Mouse (Mus musculus): ENCODE data around the gene Cat. TPM values are rescaled to one million over a fixed set of nuclear protein-coding genes. Genes with fewer than 3 reads are reported as not detected.

Gene Cat
- 205 and 239 TPM in 2 replicates for polyA plus RNA-seq (2015; fragmentation: Nextera tagmentation; extraction: Ambion mirVana)

DNA sequence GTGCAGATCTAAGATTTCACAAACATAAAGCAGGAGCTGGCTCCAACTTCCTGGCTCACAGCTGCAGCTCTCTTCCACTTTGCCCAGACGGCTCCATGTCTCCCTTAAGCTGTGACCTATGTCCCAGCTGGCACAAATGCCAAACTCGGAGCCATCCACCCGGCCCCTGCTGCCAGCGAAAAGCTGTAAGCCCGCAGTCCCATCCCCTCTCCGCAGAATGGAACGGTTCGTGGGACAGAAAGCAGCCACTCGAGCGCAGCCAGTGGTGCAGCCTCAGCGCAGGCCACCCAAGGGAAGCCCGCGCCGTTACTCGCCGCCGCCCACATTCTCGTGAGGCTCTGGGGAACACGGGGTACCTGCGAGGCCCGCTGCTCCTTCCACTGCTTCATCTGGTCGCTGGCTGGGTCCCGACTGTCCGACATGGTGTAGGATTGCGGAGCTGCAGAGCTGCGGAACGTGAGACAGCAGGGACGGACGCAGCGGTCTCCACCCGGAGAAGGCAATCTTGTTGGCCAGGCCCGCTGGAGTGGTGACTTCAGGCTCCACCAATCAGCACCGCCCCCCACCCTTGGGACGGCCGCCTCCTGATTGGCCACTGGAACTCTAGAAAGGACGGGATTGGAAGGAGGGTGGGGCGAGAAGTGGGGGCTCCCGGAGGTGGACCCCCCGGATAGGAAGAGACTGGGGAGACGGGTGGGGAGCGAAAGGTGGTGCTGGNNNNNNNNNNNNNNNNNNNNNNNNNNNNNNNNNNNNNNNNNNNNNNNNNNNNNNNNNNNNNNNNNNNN is at the start of gene Cat:
Gene Cat (minus strand): TSS at position 544 of the 785 bp plus-strand sequence.
- peak within 1 kb of the TSS; percentile 78 for H3K4me3 ChIP-seq (replicated peaks)
- H3K27ac ChIP-seq (replicated peaks), result peak within 1 kb of the TSS; percentile 98
- peak; percentile 88 for ATAC-seq (ENCODE audit: insufficient read depth)
- no peaks in the 10 kb centered on the region for H3K27me3 ChIP-seq
- H3K9ac ChIP-seq, result peak within 1 kb of the TSS; percentile 93
- peaks cover 46% of the 10 kb centered on the region for H3K4me1 ChIP-seq (replicated peaks)
- peak within 1 kb of the TSS; percentile 89 for H3K4me2 ChIP-seq
- peaks cover 24% of the 10 kb centered on the region for H3K36me3 ChIP-seq (replicated peaks)
- no peaks in the 10 kb centered on the region for H3K9me3 ChIP-seq (replicated peaks)
- under 1% methylated on average over 41 of the region's 41 CpGs for WGBS (ENCODE audit: insufficient replicate concordance)

DNA sequence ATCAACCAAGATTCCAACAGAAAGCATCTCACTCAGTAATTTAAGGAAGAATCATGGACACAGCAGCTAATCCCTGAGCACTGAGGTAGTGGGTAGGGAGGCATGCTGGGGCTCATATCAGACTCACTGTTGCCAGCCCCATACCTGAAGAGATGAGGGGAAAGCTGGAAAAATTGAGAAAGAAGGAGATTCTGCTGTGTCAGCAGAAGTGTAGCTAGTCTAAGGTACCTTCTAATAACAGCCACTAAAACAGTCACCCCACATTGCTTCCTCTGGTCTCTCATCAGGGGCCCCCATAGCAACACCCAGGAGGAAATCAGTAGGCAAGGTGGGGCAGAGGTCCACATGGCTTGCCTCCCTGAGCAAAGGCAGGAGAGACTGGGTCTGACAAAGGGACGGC is 40.6 kb upstream of the Cat start:
- H3K4me2 ChIP-seq, result no peak overlapping the region
- no peak overlapping the region for H3K4me3 ChIP-seq (replicated peaks)
- H3K4me1 ChIP-seq (replicated peaks), result no peaks in the 10 kb centered on the region
- no peak overlapping the region for H3K27ac ChIP-seq (replicated peaks)
- no peaks in the 10 kb centered on the region for H3K27me3 ChIP-seq
- ATAC-seq (ENCODE audit: insufficient read depth), result no peak
- WGBS (ENCODE audit: insufficient replicate concordance), result 68% methylated on average over 1 of the region's 1 CpGs
- no peak overlapping the region for H3K9ac ChIP-seq
- no peaks in the 10 kb centered on the region for H3K36me3 ChIP-seq (replicated peaks)
- H3K9me3 ChIP-seq (replicated peaks), result no peaks in the 10 kb centered on the region

DNA sequence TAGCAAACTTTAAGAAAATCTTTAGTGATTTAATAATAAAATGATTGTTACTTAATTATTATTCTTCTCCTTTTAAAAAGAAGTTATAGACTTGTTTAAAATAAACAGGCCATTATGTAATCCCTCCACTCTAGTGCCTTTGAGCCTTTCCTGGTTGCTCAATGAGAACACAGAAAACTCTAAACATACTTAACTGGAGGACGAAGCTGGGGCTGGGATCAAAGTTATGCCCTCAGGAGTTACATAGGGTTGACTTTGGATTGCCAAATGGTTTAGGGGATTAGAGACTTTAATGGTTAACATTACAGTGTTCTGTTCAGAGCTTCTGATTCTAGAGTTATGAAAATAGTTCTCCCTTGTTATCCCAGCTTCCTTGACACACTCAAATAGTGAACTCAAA is 31.5 kb upstream of the Cat start:
- Histone ChIP-seq H3K4me2 (no peak overlapping the region), H3K9me3 (replicated peaks) (no peaks in the 10 kb centered on the region), H3K4me3 (replicated peaks) (no peak overlapping the region), H3K27ac (replicated peaks) (no peak overlapping the region), H3K36me3 (replicated peaks) (no peaks in the 10 kb centered on the region), H3K27me3 (no peaks in the 10 kb centered on the region), H3K4me1 (replicated peaks) (no peaks in the 10 kb centered on the region), H3K9ac (no peak overlapping the region)
- ATAC-seq (ENCODE audit: insufficient read depth), result no peak
- 35% methylated on average over 1 of the region's 1 CpGs for WGBS (ENCODE audit: insufficient replicate concordance)

DNA sequence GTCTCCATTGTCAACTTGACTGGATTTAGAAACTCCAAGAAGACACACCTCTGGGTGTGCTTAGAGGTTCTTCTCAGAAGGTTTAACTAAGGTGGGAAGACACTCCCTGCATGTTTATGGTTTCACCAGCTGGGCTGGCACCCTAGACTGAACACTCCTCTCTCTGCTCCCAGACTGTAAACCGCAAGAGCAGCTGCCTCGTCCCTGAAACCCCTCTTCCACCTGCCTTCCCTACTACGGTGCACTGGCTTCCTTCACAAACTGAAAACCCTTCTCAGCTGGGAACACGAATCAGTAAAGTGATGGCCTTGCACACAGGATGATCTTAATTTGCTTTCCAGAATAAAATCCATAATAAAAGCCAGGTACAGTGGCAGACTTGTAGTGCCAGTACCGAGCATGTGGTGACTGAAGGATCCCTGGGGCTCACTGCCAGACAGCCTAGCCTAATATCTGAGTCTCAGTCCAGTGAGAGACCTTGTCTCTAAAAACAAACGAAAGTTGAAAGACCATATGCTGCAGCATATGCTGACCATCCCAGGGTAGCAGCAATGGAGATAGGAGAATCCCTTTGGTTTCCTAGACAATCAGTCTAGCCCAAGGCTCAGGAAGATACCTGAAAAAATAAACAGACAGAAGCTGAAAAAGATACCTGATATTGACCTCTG is 30.7 kb upstream of the Cat start:
- Histone ChIP-seq H3K27me3 (no peaks in the 10 kb centered on the region), H3K9me3 (replicated peaks) (no peaks in the 10 kb centered on the region), H3K36me3 (replicated peaks) (no peaks in the 10 kb centered on the region), H3K4me2 (no peak overlapping the region), H3K27ac (replicated peaks) (no peak overlapping the region), H3K4me3 (replicated peaks) (no peak overlapping the region), H3K9ac (no peak overlapping the region), H3K4me1 (replicated peaks) (no peaks in the 10 kb centered on the region)
- no peak for ATAC-seq (ENCODE audit: insufficient read depth)
- 53% methylated on average over 6 of the region's 6 CpGs for WGBS (ENCODE audit: insufficient replicate concordance)

DNA sequence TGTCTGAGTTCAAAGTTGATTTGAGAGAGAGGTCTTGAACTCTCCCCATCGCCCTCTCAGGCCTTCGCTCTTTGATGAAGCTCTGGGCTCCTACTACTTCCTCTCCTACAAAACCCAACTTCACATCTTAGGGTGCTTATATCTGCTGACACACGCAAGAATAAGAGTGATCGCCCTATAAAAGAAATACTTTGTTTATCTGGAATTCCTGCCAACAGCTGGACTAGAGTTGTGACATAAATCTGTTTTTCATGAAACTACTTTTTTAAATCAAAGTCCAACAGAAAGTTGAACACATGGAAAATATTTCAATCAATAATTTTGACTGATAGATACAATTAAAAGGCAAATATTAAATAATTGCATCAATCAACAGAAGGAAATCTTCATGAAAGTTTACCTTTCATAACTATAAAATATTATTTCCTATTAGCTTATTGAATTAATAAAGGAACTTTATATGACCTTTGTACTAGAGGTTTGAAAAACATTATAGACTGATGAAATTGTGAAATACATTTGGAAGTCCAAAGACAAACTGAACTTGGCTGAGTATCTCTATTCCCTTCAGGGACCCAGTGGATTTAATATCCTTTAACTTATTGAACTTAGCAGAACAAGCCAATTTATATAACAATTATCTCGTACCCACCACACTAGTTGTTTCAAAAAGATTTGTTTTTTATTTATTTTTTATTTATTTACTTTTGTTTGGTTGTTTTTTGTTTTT is 27.3 kb upstream of the Cat start:
- Histone ChIP-seq H3K27ac (replicated peaks) (no peak overlapping the region), H3K36me3 (replicated peaks) (no peaks in the 10 kb centered on the region), H3K9me3 (replicated peaks) (no peaks in the 10 kb centered on the region), H3K4me2 (no peak overlapping the region), H3K4me1 (replicated peaks) (no peaks in the 10 kb centered on the region), H3K27me3 (no peaks in the 10 kb centered on the region), H3K9ac (no peak overlapping the region), H3K4me3 (replicated peaks) (no peak overlapping the region)
- 67% methylated on average over 5 of the region's 5 CpGs for WGBS (ENCODE audit: insufficient replicate concordance)
- no peak for ATAC-seq (ENCODE audit: insufficient read depth)

DNA sequence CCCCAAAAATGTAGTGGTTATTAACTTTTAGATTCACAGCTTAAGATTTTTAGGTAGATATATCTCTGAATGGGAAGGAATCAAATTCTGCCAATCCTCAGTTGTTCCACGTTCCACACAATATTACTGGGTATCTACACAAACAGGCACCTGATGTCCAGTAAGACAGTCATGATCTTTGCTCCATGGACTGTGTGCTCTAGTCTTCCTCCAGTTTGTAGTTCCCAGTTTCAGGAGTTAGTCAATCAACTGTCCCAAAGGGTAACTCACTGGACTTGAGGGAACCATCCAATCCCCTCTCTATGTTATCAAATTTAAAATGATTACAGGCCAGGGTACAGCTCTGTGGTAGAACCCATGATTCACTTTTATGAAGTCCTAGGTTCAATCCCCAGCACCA is 26.7 kb upstream of the Cat start:
- H3K4me1 ChIP-seq (replicated peaks), result no peaks in the 10 kb centered on the region
- H3K36me3 ChIP-seq (replicated peaks), result no peaks in the 10 kb centered on the region
- H3K9ac ChIP-seq, result no peak overlapping the region
- no peak overlapping the region for H3K4me2 ChIP-seq
- H3K4me3 ChIP-seq (replicated peaks), result no peak overlapping the region
- no peaks in the 10 kb centered on the region for H3K9me3 ChIP-seq (replicated peaks)
- no peak for ATAC-seq (ENCODE audit: insufficient read depth)
- H3K27ac ChIP-seq (replicated peaks), result no peak overlapping the region
- WGBS (ENCODE audit: insufficient replicate concordance), result 49% methylated on average over 1 of the region's 1 CpGs
- H3K27me3 ChIP-seq, result no peaks in the 10 kb centered on the region

DNA sequence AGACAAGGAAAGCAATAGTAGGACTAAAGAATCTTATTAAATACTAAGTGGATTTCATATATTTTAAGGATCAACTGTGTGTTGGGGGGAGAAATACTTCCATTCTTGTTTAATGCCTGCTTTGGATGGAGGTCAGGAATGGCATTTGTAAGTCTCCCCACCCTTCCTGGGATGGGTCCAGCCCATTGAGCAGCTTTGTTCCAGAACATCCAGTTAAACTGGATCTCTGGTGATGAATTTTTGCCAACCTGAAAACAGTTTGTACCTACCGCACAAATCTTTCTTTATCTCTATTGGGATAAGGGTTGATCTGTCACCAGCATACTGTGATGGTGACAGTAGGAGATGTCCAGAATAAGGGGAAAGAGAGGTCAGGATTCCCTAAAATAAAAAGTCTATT is 26.1 kb upstream of the Cat start:
- H3K9ac ChIP-seq, result no peak overlapping the region
- H3K27ac ChIP-seq (replicated peaks), result no peak overlapping the region
- no peak overlapping the region for H3K4me3 ChIP-seq (replicated peaks)
- H3K36me3 ChIP-seq (replicated peaks), result no peaks in the 10 kb centered on the region
- H3K4me2 ChIP-seq, result no peak overlapping the region
- 73% methylated on average over 1 of the region's 1 CpGs for WGBS (ENCODE audit: insufficient replicate concordance)
- no peaks in the 10 kb centered on the region for H3K27me3 ChIP-seq
- no peaks in the 10 kb centered on the region for H3K9me3 ChIP-seq (replicated peaks)
- ATAC-seq (ENCODE audit: insufficient read depth), result no peak
- H3K4me1 ChIP-seq (replicated peaks), result no peaks in the 10 kb centered on the region

DNA sequence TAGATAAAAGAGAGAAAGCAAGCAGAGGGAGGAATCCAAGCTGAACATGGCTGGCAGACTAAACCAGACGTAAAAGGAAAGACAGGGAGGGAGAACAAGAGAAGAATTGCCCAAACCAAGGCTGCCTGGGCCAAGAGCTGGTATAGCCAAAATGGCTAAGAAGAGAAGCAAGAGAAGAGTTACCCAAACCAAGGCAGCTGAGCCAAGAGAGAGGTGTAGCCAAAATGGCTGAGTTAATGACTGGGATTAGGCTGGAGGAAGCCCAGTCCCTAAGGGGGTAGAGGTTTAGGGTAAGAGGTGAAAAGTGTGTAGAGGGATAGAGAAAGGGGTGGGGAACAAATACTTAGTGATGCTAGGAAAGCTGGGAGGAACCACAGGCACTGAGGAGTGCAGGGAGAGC is 22.7 kb upstream of the Cat start:
- H3K27ac ChIP-seq (replicated peaks), result no peak overlapping the region
- ATAC-seq (ENCODE audit: insufficient read depth), result no peak
- 65% methylated on average over 1 of the region's 1 CpGs for WGBS (ENCODE audit: insufficient replicate concordance)

DNA sequence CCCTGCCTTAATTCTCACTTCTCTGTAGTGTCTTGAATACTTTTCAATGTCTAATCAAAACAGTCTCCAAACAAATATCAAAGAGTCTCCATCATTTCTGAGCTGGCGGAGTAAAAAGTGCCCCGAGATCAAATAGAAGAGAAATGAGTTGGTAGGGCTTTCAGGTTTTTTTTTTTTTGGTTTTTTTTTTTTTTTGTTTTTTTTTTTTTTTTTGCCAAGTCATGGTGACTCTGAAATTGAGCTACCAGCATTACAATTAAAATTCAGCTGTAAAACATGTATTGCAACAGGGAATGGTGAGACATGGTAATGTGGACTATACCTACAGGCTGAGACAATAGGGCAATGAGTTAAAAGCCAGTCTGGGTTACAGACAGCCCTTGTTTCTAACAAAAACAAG is 21.0 kb upstream of the Cat start:
- Histone ChIP-seq H3K9me3 (replicated peaks) (no peaks in the 10 kb centered on the region), H3K4me1 (replicated peaks) (0 out of 2 replicates have a peak, but pooled peaks cover 5% of the 10 kb centered on the region), H3K36me3 (replicated peaks) (no peaks in the 10 kb centered on the region), H3K4me2 (no peak overlapping the region), H3K27me3 (no peaks in the 10 kb centered on the region), H3K4me3 (replicated peaks) (no peak overlapping the region), H3K27ac (replicated peaks) (no peak overlapping the region), H3K9ac (no peak overlapping the region)
- no peak for ATAC-seq (ENCODE audit: insufficient read depth)
- WGBS (ENCODE audit: insufficient replicate concordance), result 85% methylated on average over 2 of the region's 2 CpGs

More for the DNA sequence above, 22.7 kb upstream of the Cat start:
- Histone ChIP-seq H3K27me3 (no peaks in the 10 kb centered on the region), H3K4me2 (no peak overlapping the region), H3K4me3 (replicated peaks) (no peak overlapping the region), H3K9me3 (replicated peaks) (no peaks in the 10 kb centered on the region), H3K4me1 (replicated peaks) (0 out of 2 replicates have a peak, but pooled peaks cover 5% of the 10 kb centered on the region), H3K36me3 (replicated peaks) (no peaks in the 10 kb centered on the region), H3K9ac (no peak overlapping the region)

DNA sequence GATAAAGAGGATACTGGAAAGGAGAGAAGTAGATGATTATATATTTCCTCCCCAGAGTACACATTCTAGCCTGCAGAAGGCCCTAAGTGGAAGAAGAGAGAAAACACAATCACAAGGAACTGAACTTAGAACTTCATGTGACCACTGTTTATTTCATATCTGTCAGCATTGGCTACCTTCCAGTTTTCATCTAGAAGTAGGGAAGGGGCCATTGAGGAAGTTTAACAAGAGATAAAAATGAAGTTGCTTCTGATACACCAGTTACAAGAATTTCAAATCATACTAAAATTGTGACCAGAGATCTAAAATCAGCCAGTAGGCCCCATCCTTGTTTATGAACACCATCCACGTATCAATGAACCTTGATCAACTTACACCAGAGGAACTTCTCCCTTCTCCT is 19.5 kb upstream of the Cat start:
- Histone ChIP-seq H3K4me3 (replicated peaks) (no peak overlapping the region), H3K9me3 (replicated peaks) (no peaks in the 10 kb centered on the region), H3K36me3 (replicated peaks) (no peaks in the 10 kb centered on the region), H3K27me3 (no peaks in the 10 kb centered on the region), H3K27ac (replicated peaks) (no peak overlapping the region), H3K4me2 (no peak overlapping the region), H3K9ac (no peak overlapping the region), H3K4me1 (replicated peaks) (0 out of 2 replicates have a peak, but pooled peaks cover 5% of the 10 kb centered on the region)
- WGBS (ENCODE audit: insufficient replicate concordance), result 63% methylated on average over 1 of the region's 1 CpGs
- no peak for ATAC-seq (ENCODE audit: insufficient read depth)

DNA sequence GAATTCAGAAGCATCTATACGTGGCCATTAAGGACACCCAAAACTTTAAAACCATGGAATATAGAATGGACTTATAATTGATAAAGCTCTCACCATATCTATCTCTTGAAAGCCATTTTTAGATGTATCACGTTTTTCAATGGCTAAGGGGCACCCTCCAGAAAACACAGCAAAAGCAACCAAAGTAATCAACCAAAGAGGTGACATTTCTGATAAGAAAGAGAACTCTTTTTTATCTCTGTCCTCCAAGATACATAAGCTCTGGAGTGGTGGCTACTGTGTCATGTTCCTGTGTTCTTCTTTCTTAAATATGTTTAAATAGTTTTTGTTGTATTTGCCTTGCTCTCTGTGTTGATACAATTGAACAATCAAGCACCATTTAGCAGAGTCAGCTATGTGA is 15.8 kb upstream of the Cat start:
- Histone ChIP-seq H3K27me3 (no peaks in the 10 kb centered on the region), H3K4me2 (no peak overlapping the region), H3K9ac (no peak overlapping the region), H3K27ac (replicated peaks) (no peak overlapping the region), H3K36me3 (replicated peaks) (no peaks in the 10 kb centered on the region), H3K4me1 (replicated peaks) (0 out of 2 replicates have a peak, but pooled peaks cover 5% of the 10 kb centered on the region), H3K9me3 (replicated peaks) (no peaks in the 10 kb centered on the region), H3K4me3 (replicated peaks) (no peak overlapping the region)
- WGBS (ENCODE audit: insufficient replicate concordance), result 35% methylated on average over 2 of the region's 2 CpGs
- no peak for ATAC-seq (ENCODE audit: insufficient read depth)

Data from liver, embryonic 15.5 days (tissue).